Mouse (Mus musculus) adipose tissue, adult 10 weeks (tissue): Measurements from ENCODE around the gene Pramel7. TPM values are rescaled to one million over a fixed set of nuclear protein-coding genes. Genes with fewer than 3 reads are reported as not detected.

Source experiments
- polyA plus RNA-seq: library from polyadenylated mRNA; stranded (reverse); fragments of 350-450 nt; fragmentation: Illumina TruSeq; extraction: RNeasy Lipid Tissue Mini Kit (QIAGEN cat#74804); gene quantifications from one replicate; pipeline ENCODE4 v1.2.3, GENCODE M21; 2014; ENCODE audit warnings: low read depth, low replicate concordance

The Pramel7 gene
- polyA plus RNA-seq: not detected

DNA sequence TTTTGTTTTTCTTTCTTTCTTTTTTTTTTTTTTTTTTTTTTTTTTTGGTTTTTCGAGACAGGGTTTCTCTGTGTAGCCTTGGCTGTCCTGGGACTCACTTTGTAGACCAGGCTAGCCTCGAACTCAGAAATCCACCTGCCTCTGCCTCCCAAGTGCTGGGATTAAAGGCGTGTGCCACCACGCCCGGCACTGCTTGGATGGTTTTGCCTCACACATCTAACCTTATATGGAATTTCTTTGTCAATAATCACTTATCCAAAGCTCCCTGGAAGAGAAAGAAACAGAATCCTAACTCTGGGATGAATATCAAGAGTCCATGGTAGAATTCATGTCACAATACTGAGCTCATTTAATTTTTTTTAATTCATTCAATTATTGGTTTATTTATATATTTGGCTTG lies at the start of gene Pramel7:
TSS of gene Pramel7 (minus strand) at position 101 of the 400 bp plus-strand sequence.

DNA sequence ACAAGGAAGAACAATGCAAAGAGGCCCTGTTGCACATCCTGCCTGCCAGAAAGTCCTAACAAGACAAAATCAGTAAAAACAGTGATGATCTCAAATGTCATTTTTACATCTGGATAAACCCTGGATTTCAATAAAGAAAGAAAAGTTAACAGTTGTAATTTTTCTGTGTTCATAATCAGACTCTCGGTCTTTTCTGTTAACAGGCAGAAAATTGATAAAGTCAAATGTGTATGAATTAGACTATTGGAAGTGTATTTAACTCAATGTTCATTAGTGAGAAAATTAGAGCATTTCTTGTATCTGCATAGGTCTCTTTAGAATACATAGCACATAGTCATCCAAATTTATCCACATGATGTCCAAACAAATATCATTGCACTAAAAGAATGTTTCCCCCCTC lies 48.5 kb upstream of the Pramel7 start, which contains the start of gene Olfr1128:
TSS of gene Olfr1128 (minus strand) at position 101 of the 400 bp plus-strand sequence.

DNA sequence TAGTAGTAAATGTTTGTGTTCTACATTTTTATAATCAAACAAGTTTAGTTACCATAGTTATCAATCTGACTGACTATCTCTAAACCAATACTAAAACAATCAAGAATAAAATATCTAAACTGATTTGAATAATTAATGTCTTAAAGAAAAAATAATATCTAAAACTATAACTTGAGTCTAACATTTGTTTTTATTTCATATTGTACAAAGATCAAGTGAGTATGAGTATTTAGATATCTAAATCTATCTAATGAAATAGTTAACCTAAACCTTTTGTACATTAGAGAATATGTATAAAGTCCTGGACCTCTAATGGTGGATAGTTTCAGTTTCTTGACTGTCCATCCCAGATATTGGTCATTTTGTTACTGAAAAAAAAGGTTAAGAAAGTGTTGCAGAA lies 34.6 kb upstream of the Pramel7 start, which contains the start of gene Olfr153:
TSS of gene Olfr153 (plus strand) at position 301 of the 400 bp plus-strand sequence.

DNA sequence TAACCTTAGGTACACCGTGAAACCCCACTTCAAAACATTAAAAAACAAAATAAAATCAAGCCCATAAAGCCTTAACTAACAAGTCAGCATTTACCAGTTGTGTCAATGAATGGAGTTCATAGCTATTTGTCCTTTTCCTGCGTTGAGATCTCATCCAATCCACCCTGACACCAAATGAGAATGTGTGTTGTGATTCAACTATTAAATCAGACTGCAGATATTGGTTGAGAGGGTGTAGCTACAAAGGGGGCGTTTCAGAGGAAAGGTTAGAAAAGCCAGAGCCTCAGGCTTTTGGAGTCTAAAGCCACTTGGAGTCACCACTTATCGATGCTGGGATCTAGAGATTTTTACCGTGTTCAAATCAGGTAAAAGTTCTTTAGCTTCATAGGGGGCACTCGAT lies 9.4 kb upstream of the Pramel7 start, which contains the start of gene Pramel6:
TSS of gene Pramel6 (plus strand) at position 301 of the 400 bp plus-strand sequence.

GRCm38 (mm10) chr2:87453662-87454061 lies 43.2 kb downstream of the Pramel7 start, which contains the start of gene Olfr1126:
TSS of gene Olfr1126 (plus strand) at chr2:87453962.

Other genes starting within 250 kb of the Pramel7 start
- gene Olfr1115, start 249.1 kb downstream of the Pramel7 start, polyA plus RNA-seq: not detected
- gene Olfr1116, start 229.6 kb downstream of the Pramel7 start, polyA plus RNA-seq: not detected
- gene Olfr1118, start 189.5 kb downstream of the Pramel7 start, polyA plus RNA-seq: not detected
- gene Olfr1120, start 142.3 kb downstream of the Pramel7 start, polyA plus RNA-seq: not detected
- gene Olfr1121, start 127.2 kb downstream of the Pramel7 start, polyA plus RNA-seq: not detected
- gene Olfr1122, start 111.2 kb downstream of the Pramel7 start, polyA plus RNA-seq: not detected
- not detected for gene Olfr1123, start 80.5 kb downstream of the Pramel7 start, polyA plus RNA-seq
- gene Olfr1124, start 66.8 kb downstream of the Pramel7 start, polyA plus RNA-seq: not detected
- not detected for gene Olfr1126, start 43.1 kb downstream of the Pramel7 start, polyA plus RNA-seq
- not detected for gene Pramel6, start 9.5 kb upstream of the Pramel7 start, polyA plus RNA-seq
- gene Olfr153, start 34.7 kb upstream of the Pramel7 start, polyA plus RNA-seq: not detected
- gene Olfr1128, start 48.4 kb upstream of the Pramel7 start, polyA plus RNA-seq: not detected
- gene Olfr1129, start 76.8 kb upstream of the Pramel7 start, polyA plus RNA-seq: not detected
- gene Olfr1130, start 109.1 kb upstream of the Pramel7 start, polyA plus RNA-seq: not detected
- not detected for gene Olfr1131, start 130.0 kb upstream of the Pramel7 start, polyA plus RNA-seq
- not detected for gene Olfr1132, start 140.4 kb upstream of the Pramel7 start, polyA plus RNA-seq
- gene Olfr1133, start 150.3 kb upstream of the Pramel7 start, polyA plus RNA-seq: not detected
- gene Olfr1134, start 161.4 kb upstream of the Pramel7 start, polyA plus RNA-seq: not detected
- gene Olfr1135, start 176.6 kb upstream of the Pramel7 start, polyA plus RNA-seq: not detected
- gene Olfr1136, start 196.9 kb upstream of the Pramel7 start, polyA plus RNA-seq: not detected
- not detected for gene Olfr1137, start 216.1 kb upstream of the Pramel7 start, polyA plus RNA-seq
- not detected for gene Olfr1138, start 242.9 kb upstream of the Pramel7 start, polyA plus RNA-seq
- not detected for gene Olfr1140, start 246.7 kb upstream of the Pramel7 start, polyA plus RNA-seq